Mouse (Mus musculus): ENCODE data around the gene Spata5.

Gene Spata5

GRCm38 (mm10) chr3:37614878-37615650, 195.4 kb downstream of the Spata5 start:
- no peak for DNase-seq (ENCODE audit: low read depth in 2 of 2, low spot score in 2 of 2)

GRCm38 (mm10) chr3:37616586-37617547, 197.2 kb downstream of the Spata5 start:
- DNase-seq (ENCODE audit: low read depth in 2 of 2, low spot score in 2 of 2): no peak

All from CD8-positive naive resting alpha-beta T cell, adult 2 months (primary cell).